Mouse (Mus musculus) embryonic facial prominence, embryonic 10.5 days (tissue): ENCODE measurements at regions not wholly inside any gene's neighbourhood (a gene's known extent, or its start where the extent isn't known, plus 50 kb on each side); places are given as distances from the start of the nearest gene placed in this dataset.
"Not testable (repeated sequence)": the region's sequence is repeated elsewhere in the genome, so short reads cannot be mapped to it uniquely, and the experiment has no call there.

Experiments used
- DNase-seq: peaks from one replicate; pipeline ENCODE4 v3.0.0-alpha.2; 2017; ENCODE audit warnings: low spot score
- H3K27ac ChIP-seq: fragments of 300-500 bp; sonication (generic); replicated peaks from 2 replicates; pipeline ENCODE4 v1.5.1; 2016; ENCODE audit warnings: mild to moderate bottlenecking
- H3K27me3 ChIP-seq: fragments of 300-500 bp; sonication (generic); replicated peaks from 2 replicates; pipeline ENCODE4 v1.6.1; 2016; ENCODE audit warnings: low read depth, mild to moderate bottlenecking; ENCODE audit not compliant: poor library complexity, severe bottlenecking
- H3K36me3 ChIP-seq: fragments of 300-500 bp; sonication (generic); replicated peaks from 2 replicates; pipeline ENCODE4 v1.6.1; 2016; ENCODE audit warnings: mild to moderate bottlenecking, moderate library complexity
- H3K4me1 ChIP-seq: fragments of 300-500 bp; sonication (generic); 2 replicates; pipeline ENCODE4 v1.6.1; 2016
- H3K4me3 ChIP-seq: fragments of 300-500 bp; sonication (generic); 2 replicates; pipeline ENCODE4 v1.5.1; 2016; ENCODE audit warnings: mild to moderate bottlenecking, moderate library complexity
- H3K9me3 ChIP-seq: fragments of 300-500 bp; sonication (generic); 2 replicates; pipeline ENCODE4 v1.6.1; 2016; ENCODE audit warnings: mild to moderate bottlenecking
- WGBS: fragments of 180-500 bp; shearing (Covaris S2); methylation state at CpG from one replicate; pipeline ENCODE4 v1.1.7; 2016; 5-methylcytosine and 5-hydroxymethylcytosine counted together

GRCm38 (mm10) chr1:154029826-154030225, 129.8 kb upstream of the Teddm2 start:
- H3K4me1 ChIP-seq: peaks cover 7% of the 10 kb centered on the region; the same call in 1 of the 2 replicates
- no peaks in the 10 kb centered on the region for H3K9me3 ChIP-seq
- H3K36me3 ChIP-seq: no peaks in the 10 kb centered on the region
- WGBS: 78% methylated on average over 3 of the region's 3 CpGs
- H3K4me3 ChIP-seq: no peak overlapping the region
- no peak for DNase-seq
- no peaks in the 10 kb centered on the region for H3K27me3 ChIP-seq
- H3K27ac ChIP-seq: no peak overlapping the region

- peak; percentile 68 for DNase-seq
- Histone ChIP-seq H3K4me3 (peak overlapping the region; percentile 39), H3K4me1 (peaks cover 7% of the 10 kb centered on the region; the same call in 1 of the 2 replicates)
These were observed 132.7 kb upstream of the Teddm2 start for GRCm38 (mm10) chr1:154032669-154033099.

GRCm38 (mm10) chr1:154033958-154034606, 134.1 kb upstream of the Teddm2 start:
- H3K4me3 ChIP-seq: no peak overlapping the region
- no peak overlapping the region; the same call in 1 of the 2 replicates for H3K27ac ChIP-seq
- no peaks in the 10 kb centered on the region for H3K27me3 ChIP-seq
- 81% methylated on average over 13 of the region's 13 CpGs for WGBS
- H3K4me1 ChIP-seq: peaks cover 7% of the 10 kb centered on the region; the same call in 1 of the 2 replicates
- no peaks in the 10 kb centered on the region for H3K36me3 ChIP-seq
- H3K9me3 ChIP-seq: no peaks in the 10 kb centered on the region
- no peak for DNase-seq

More at GRCm38 (mm10) chr1:154032669-154033099, 132.7 kb upstream of the Teddm2 start:
- no peaks in the 10 kb centered on the region for H3K9me3 ChIP-seq
- H3K27ac ChIP-seq: 0 out of 2 replicates have a peak overlapping the region, but pooled peaks have one; percentile 21
- no peaks in the 10 kb centered on the region for H3K27me3 ChIP-seq
- no peaks in the 10 kb centered on the region for H3K36me3 ChIP-seq
- 20% methylated on average over 14 of the region's 14 CpGs for WGBS

- Histone ChIP-seq H3K4me3 (no peak overlapping the region), H3K36me3 (no peaks in the 10 kb centered on the region), H3K4me1 (0 out of 2 replicates have a peak, but pooled peaks cover 3% of the 10 kb centered on the region), H3K27ac (no peak overlapping the region), H3K27me3 (no peaks in the 10 kb centered on the region), H3K9me3 (no peaks in the 10 kb centered on the region)
- WGBS: 52% methylated on average over 4 of the region's 4 CpGs
- DNase-seq: no peak
These were observed 136.8 kb upstream of the Teddm2 start for GRCm38 (mm10) chr1:154036729-154037270.

DNA sequence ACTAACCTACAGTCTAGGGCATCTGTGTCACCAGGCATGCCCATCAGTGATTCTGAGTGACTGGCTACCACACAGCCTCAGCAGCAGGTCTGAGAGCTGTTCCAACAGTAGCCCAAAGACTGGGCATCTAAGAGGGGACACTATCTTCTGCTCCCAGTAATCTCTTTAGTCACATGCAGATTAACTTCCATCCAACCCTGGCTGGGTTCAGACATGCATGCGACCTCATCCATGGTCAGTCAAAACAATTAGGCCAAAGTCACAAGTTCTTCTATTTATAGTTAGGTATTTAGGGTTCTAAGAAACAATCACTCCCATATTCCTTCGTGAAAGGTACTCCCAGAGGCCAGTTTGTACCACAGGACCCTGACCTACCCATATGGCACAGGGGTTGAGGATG, 138.2 kb upstream of the Teddm2 start:
- WGBS: 72% methylated on average over 2 of the region's 2 CpGs

DNA sequence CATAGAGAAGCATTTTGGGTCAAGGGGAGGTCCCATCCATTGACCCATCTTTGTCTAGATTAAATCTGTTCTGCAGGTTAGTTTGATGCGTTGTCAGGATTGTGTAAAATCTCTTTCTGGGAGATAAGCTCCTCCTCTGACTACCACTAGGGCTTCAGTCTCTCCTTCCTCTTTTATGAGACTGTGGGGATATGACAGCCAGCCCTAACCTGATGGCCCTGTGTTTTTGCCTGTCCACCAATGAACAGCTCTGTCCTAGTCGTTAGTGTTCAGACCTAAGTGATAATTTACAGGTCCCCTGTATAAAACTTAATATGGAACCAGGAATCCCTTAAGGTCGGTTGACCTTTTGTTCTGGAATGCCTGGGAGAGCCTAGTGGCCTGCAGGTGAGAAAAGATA, 140.9 kb upstream of the Teddm2 start:
- no peak overlapping the region for H3K27ac ChIP-seq
- H3K9me3 ChIP-seq: no peaks in the 10 kb centered on the region
- no peaks in the 10 kb centered on the region for H3K27me3 ChIP-seq
- no peak overlapping the region for H3K4me3 ChIP-seq
- H3K36me3 ChIP-seq: no peaks in the 10 kb centered on the region
- 79% methylated on average over 3 of the region's 3 CpGs for WGBS
- H3K4me1 ChIP-seq: no peaks in the 10 kb centered on the region
- no peak for DNase-seq

More for the DNA sequence above, 138.2 kb upstream of the Teddm2 start:
- Histone ChIP-seq H3K4me3 (no peak overlapping the region), H3K9me3 (no peaks in the 10 kb centered on the region), H3K27ac (no peak overlapping the region), H3K4me1 (no peaks in the 10 kb centered on the region), H3K27me3 (no peaks in the 10 kb centered on the region), H3K36me3 (no peaks in the 10 kb centered on the region)
- DNase-seq: no peak

GRCm38 (mm10) chr1:154042956-154043355, 142.9 kb upstream of the Teddm2 start:
- WGBS: 74% methylated on average over 2 of the region's 2 CpGs

DNA sequence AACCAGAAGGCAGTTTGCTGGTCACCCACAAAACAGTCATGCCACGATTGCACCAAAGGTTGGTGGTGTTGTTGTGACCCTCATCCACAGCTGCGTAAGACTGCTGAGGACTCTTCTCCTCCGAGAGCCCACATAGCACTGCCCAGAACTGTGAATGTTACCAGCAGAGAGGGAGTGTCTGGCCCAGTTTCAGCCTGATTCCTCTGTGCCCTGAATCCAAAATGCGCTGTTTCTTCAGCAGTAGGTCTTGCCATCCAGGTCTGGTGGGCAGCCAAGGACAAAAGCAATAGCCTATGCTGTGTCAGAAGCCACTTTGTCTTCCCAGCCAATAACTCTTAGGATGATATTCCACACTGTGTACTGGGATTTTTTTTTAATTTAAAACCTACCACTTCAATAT, 144.7 kb upstream of the Teddm2 start:
- no peak for DNase-seq
- Histone ChIP-seq H3K27me3 (no peaks in the 10 kb centered on the region), H3K4me1 (no peaks in the 10 kb centered on the region), H3K9me3 (no peaks in the 10 kb centered on the region), H3K4me3 (no peak overlapping the region), H3K36me3 (no peaks in the 10 kb centered on the region), H3K27ac (no peak overlapping the region)
- WGBS: 85% methylated on average over 4 of the region's 4 CpGs

More at GRCm38 (mm10) chr1:154042956-154043355, 142.9 kb upstream of the Teddm2 start:
- no peak overlapping the region for H3K4me3 ChIP-seq
- no peaks in the 10 kb centered on the region for H3K9me3 ChIP-seq
- H3K4me1 ChIP-seq: no peaks in the 10 kb centered on the region
- no peaks in the 10 kb centered on the region for H3K27me3 ChIP-seq
- no peaks in the 10 kb centered on the region for H3K36me3 ChIP-seq
- DNase-seq: no peak
- H3K27ac ChIP-seq: no peak overlapping the region

GRCm38 (mm10) chr1:154045951-154046350, 145.9 kb upstream of the Teddm2 start:
- no peaks in the 10 kb centered on the region for H3K4me1 ChIP-seq
- DNase-seq: no peak
- no peaks in the 10 kb centered on the region for H3K27me3 ChIP-seq
- no peaks in the 10 kb centered on the region for H3K36me3 ChIP-seq
- H3K9me3 ChIP-seq: no peaks in the 10 kb centered on the region
- H3K27ac ChIP-seq: no peak overlapping the region
- no peak overlapping the region for H3K4me3 ChIP-seq

DNA sequence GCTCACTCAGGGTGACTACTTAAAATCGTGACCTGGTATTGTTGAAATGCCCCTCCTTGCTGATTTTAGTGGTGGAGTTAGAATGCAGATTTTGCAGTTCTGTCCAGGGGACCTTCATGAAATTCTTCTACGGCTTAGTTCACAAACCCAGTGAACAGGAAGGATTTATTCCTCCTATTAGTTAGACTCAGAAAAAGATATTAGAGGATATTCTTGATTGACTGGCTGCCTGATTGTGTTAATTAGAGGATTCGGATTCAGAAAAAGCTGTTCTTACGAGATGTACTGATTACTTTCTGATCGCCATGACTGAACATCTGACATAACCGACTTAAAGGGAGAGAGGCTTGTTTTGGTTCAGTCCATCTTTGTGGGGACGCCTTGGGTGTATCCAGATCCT, 147.3 kb upstream of the Zfp648 start:
- WGBS: 79% methylated on average over 7 of the region's 7 CpGs
- no peak overlapping the region for H3K27ac ChIP-seq
- no peak overlapping the region for H3K4me3 ChIP-seq
- H3K27me3 ChIP-seq: no peaks in the 10 kb centered on the region
- H3K36me3 ChIP-seq: no peaks in the 10 kb centered on the region
- DNase-seq: no peak
- H3K4me1 ChIP-seq: no peaks in the 10 kb centered on the region
- peaks cover 2% of the 10 kb centered on the region; the same call in 1 of the 2 replicates for H3K9me3 ChIP-seq

DNA sequence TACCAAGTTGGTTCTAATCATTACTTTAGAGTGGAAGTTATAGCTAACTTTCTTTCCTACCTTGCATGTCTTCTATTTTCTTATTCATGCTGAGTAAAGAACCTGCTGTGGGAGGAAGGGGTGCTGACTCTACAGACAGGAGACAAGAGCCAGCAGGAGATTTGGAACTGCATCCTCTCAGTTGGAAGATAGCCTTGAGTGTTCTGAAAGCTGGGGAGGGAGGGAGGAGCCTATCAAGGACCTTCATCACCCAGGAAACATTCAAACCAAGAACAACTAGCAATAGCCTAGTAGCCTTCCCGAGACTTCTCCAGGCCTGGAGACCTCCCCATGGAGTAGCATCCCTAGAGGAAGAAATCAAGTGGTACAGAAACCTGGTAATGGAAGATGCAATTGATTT, 146.1 kb upstream of the Zfp648 start:
- 77% methylated on average over 1 of the region's 1 CpGs for WGBS
- H3K9me3 ChIP-seq: peaks cover 2% of the 10 kb centered on the region; the same call in 1 of the 2 replicates
- DNase-seq: no peak
- H3K4me3 ChIP-seq: no peak overlapping the region
- H3K36me3 ChIP-seq: no peaks in the 10 kb centered on the region
- no peak overlapping the region for H3K27ac ChIP-seq
- H3K4me1 ChIP-seq: no peaks in the 10 kb centered on the region
- H3K27me3 ChIP-seq: no peaks in the 10 kb centered on the region

- not testable (repeated sequence) for DNase-seq, H3K4me3 ChIP-seq, H3K4me1 ChIP-seq, H3K9me3 ChIP-seq, H3K27ac ChIP-seq, H3K27me3 ChIP-seq, H3K36me3 ChIP-seq
- 63% methylated on average over 2 of the region's 2 CpGs for WGBS
These were observed 139.6 kb upstream of the Zfp648 start for GRCm38 (mm10) chr1:154061397-154061796.

DNA sequence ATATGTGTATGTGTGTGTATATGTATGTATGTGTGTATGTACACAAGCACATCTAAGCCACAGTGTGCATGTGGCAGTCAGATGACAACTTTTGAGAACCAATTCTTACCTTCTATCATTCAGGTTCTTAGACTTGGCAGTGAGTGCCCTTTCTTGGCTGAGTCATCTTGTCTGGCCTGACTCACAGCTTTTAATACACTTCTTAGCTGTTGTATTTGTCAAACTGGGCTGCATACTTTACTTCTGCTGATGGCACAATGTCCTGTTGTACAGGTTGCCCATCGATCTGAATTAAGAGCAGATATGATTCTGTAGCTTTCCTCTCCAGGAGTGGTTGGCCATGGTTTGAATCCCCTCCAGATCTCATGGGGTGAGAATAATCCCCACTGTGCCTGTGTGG, 139.1 kb upstream of the Zfp648 start:
- WGBS: 90% methylated on average over 1 of the region's 1 CpGs
- Histone ChIP-seq H3K4me1 (no peaks in the 10 kb centered on the region), H3K36me3 (no peaks in the 10 kb centered on the region), H3K9me3 (peaks cover 2% of the 10 kb centered on the region; the same call in 1 of the 2 replicates), H3K27me3 (no peaks in the 10 kb centered on the region), H3K27ac (no peak overlapping the region), H3K4me3 (no peak overlapping the region)
- no peak for DNase-seq
